Mouse (Mus musculus) MEL (cell line): ENCODE data around the gene Tbc1d21. TPM values are rescaled to one million over a fixed set of nuclear protein-coding genes. Genes with fewer than 3 reads are reported as not detected.

Source experiments
- DNase-seq: peaks from one replicate; pipeline ENCODE4 v3.0.0; 2011; ENCODE audit warnings: low read depth, low spot score
- H3K27ac ChIP-seq: 2 replicates; pipeline ENCODE4 v1.5.1; 2012; ENCODE audit warnings: low read depth, mild to moderate bottlenecking, control low read depth, low read length, moderate library complexity; ENCODE audit not compliant: control insufficient read depth
- H3K27me3 ChIP-seq, 2 experiments: fragments of 150-350 bp in 1 of 2; sonication (generic) in 1 of 2; 2 replicates each; pipeline ENCODE4 v1.6.1; 2012; ENCODE audit warnings: low read length in 2 of 2, mild to moderate bottlenecking in 2 of 2, improper control_type of control experiment in 1 of 2, moderate library complexity in 1 of 2; ENCODE audit not compliant: insufficient read depth in 2 of 2, control insufficient read depth in 1 of 2
- H3K36me3 ChIP-seq, 2 experiments: 2 replicates each; pipeline ENCODE4 v1.6.1; 2012 to 2014; ENCODE audit warnings: low read length in 2 of 2, improper control_type of control experiment in 1 of 2, inconsistent platforms in 1 of 2, mild to moderate bottlenecking in 1 of 2; ENCODE audit not compliant: insufficient read depth in 2 of 2, control insufficient read depth in 1 of 2
- H3K4me1 ChIP-seq, 2 experiments: fragments of 150-350 bp in 1 of 2; sonication (generic) in 1 of 2; 2 replicates each; pipeline ENCODE4 v1.6.1; 2012; ENCODE audit warnings: low read length in 2 of 2, improper control_type of control experiment in 1 of 2, mild to moderate bottlenecking in 1 of 2; ENCODE audit not compliant: insufficient read depth in 2 of 2, control insufficient read depth in 1 of 2
- H3K4me3 ChIP-seq, 2 experiments: fragments of 150-350 bp in 1 of 2; sonication (generic) in 1 of 2; 2 replicates each; pipeline ENCODE4 v1.5.1; 2012; ENCODE audit warnings: low read depth in 2 of 2, low read length in 2 of 2, mild to moderate bottlenecking in 2 of 2, moderate library complexity in 2 of 2, control low read depth in 1 of 2, improper control_type of control experiment in 1 of 2; ENCODE audit not compliant: control insufficient read depth in 1 of 2, insufficient read depth in 1 of 2
- H3K79me2 ChIP-seq: 2 replicates; pipeline ENCODE4 v1.6.1; 2012; ENCODE audit warnings: mild to moderate bottlenecking, low read length, moderate library complexity; ENCODE audit not compliant: control insufficient read depth, poor library complexity, insufficient read depth
- H3K9ac ChIP-seq: 2 replicates; pipeline ENCODE4 v1.6.1; 2012; ENCODE audit warnings: low read depth, mild to moderate bottlenecking, control low read depth, low read length, moderate library complexity; ENCODE audit not compliant: control insufficient read depth, poor library complexity, severe bottlenecking
- H3K9me3 ChIP-seq: fragments of 150-350 bp; sonication (generic); replicated peaks from 2 replicates; pipeline ENCODE4 v1.6.1; 2012; ENCODE audit warnings: mild to moderate bottlenecking, low read length, improper control_type of control experiment, moderate library complexity; ENCODE audit not compliant: insufficient read depth
- BHLHE40 ChIP-seq: IDR thresholded peaks from 2 replicates; pipeline ENCODE4 v1.6.1; 2012; ENCODE audit warnings: low read depth, mild to moderate bottlenecking, inconsistent platforms, low read length, improper control_type of control experiment, borderline replicate concordance
- CHD1 ChIP-seq: IDR thresholded peaks from 2 replicates; pipeline ENCODE4 v1.6.1; 2012; ENCODE audit warnings: low read depth, mild to moderate bottlenecking, inconsistent platforms, low read length, improper control_type of control experiment
- E2F4 ChIP-seq: IDR thresholded peaks from 2 replicates; pipeline ENCODE4 v1.6.1; 2011; ENCODE audit warnings: low read depth, low read length, improper control_type of control experiment, borderline replicate concordance
- ELF1 ChIP-seq: IDR thresholded peaks from 2 replicates; pipeline ENCODE4 v1.6.1; 2014; ENCODE audit warnings: low read depth, mild to moderate bottlenecking, inconsistent platforms, low read length, improper control_type of control experiment, moderate library complexity
- EP300 ChIP-seq, 2 experiments: IDR thresholded peaks; 2 replicates each; pipeline ENCODE4 v1.6.1; 2011; ENCODE audit warnings: improper control_type of control experiment in 2 of 2, low read length in 2 of 2, low read depth in 1 of 2, mild to moderate bottlenecking in 1 of 2
- ETS1 ChIP-seq: IDR thresholded peaks from 2 replicates; pipeline ENCODE4 v1.6.1; 2012; ENCODE audit warnings: low read depth, mild to moderate bottlenecking, inconsistent platforms, low read length, improper control_type of control experiment, moderate library complexity
- GABPA ChIP-seq: IDR thresholded peaks from 2 replicates; pipeline ENCODE4 v1.6.1; 2012; ENCODE audit warnings: low read depth, mild to moderate bottlenecking, inconsistent platforms, low read length, improper control_type of control experiment, moderate library complexity
- HCFC1 ChIP-seq: IDR thresholded peaks from 2 replicates; pipeline ENCODE4 v1.6.1; 2012; ENCODE audit warnings: low read depth, mild to moderate bottlenecking, inconsistent platforms, low read length, improper control_type of control experiment, moderate library complexity
- MAFK ChIP-seq: IDR thresholded peaks from 2 replicates; pipeline ENCODE4 v1.6.1; 2011; ENCODE audit warnings: low read depth, mild to moderate bottlenecking, low read length, improper control_type of control experiment, borderline replicate concordance
- MAX ChIP-seq: IDR thresholded peaks from 2 replicates; pipeline ENCODE4 v1.6.1; 2011; ENCODE audit warnings: low read length, improper control_type of control experiment
- MAZ ChIP-seq: IDR thresholded peaks from 2 replicates; pipeline ENCODE4 v1.6.1; 2012; ENCODE audit warnings: low read depth, mild to moderate bottlenecking, inconsistent platforms, low read length, improper control_type of control experiment
- MEF2A ChIP-seq: IDR thresholded peaks from 2 replicates; pipeline ENCODE4 v1.6.1; 2014; ENCODE audit warnings: low read depth, mild to moderate bottlenecking, inconsistent platforms, low read length, improper control_type of control experiment; ENCODE audit not compliant: poor library complexity, insufficient replicate concordance, severe bottlenecking; ENCODE audit errors: extremely low read depth
- MXI1 ChIP-seq: IDR thresholded peaks from 2 replicates; pipeline ENCODE4 v1.6.1; 2011; ENCODE audit warnings: mild to moderate bottlenecking, low read depth, low read length, improper control_type of control experiment
- MYC ChIP-seq: IDR thresholded peaks from 2 replicates; pipeline ENCODE4 v1.6.1; 2011; ENCODE audit warnings: low read depth, mild to moderate bottlenecking, low read length, improper control_type of control experiment, moderate library complexity
- NRF1 ChIP-seq: IDR thresholded peaks from 2 replicates; pipeline ENCODE4 v1.6.1; 2014; ENCODE audit warnings: low read depth, mild to moderate bottlenecking, inconsistent platforms, low read length, improper control_type of control experiment, moderate library complexity; ENCODE audit not compliant: poor library complexity, insufficient read depth, severe bottlenecking
- POLR2A ChIP-seq, 2 experiments: IDR thresholded peaks; 2 replicates each; pipeline ENCODE4 v1.6.1; 2011 to 2012; ENCODE audit warnings: low read length in 2 of 2, mild to moderate bottlenecking in 2 of 2, control low read depth in 1 of 2, improper control_type of control experiment in 1 of 2, low read depth in 1 of 2, moderate library complexity in 1 of 2; ENCODE audit not compliant: control insufficient read depth in 1 of 2, insufficient read depth in 1 of 2, poor library complexity in 1 of 2
- POLR2AphosphoS2 ChIP-seq: IDR thresholded peaks from 2 replicates; pipeline ENCODE4 v1.6.1; 2011; ENCODE audit warnings: low read length, improper control_type of control experiment
- POLR2AphosphoS5 ChIP-seq: IDR thresholded peaks from 2 replicates; pipeline ENCODE4 v1.6.1; 2012; ENCODE audit warnings: low read depth, borderline replicate concordance, mild to moderate bottlenecking, inconsistent platforms, low read length, moderate library complexity, mixed read lengths
- RAD21 ChIP-seq: IDR thresholded peaks from 2 replicates; pipeline ENCODE4 v1.6.1; 2011; ENCODE audit warnings: mild to moderate bottlenecking, low read depth, low read length, improper control_type of control experiment
- RCOR1 ChIP-seq: IDR thresholded peaks from 2 replicates; pipeline ENCODE4 v1.6.1; 2012; ENCODE audit warnings: low read depth, mild to moderate bottlenecking, inconsistent platforms, low read length, improper control_type of control experiment
- SIN3A ChIP-seq: IDR thresholded peaks from 2 replicates; pipeline ENCODE4 v1.6.1; 2012; ENCODE audit warnings: low read length, improper control_type of control experiment, inconsistent platforms
- SMC3 ChIP-seq: IDR thresholded peaks from 2 replicates; pipeline ENCODE4 v1.6.1; 2011; ENCODE audit warnings: low read depth, low read length, improper control_type of control experiment
- TBP ChIP-seq: IDR thresholded peaks from 2 replicates; pipeline ENCODE4 v1.8.0; 2011; ENCODE audit warnings: low read depth, low read length, improper control_type of control experiment
- UBTF ChIP-seq: IDR thresholded peaks from 2 replicates; pipeline ENCODE4 v1.6.1; 2012; ENCODE audit warnings: low read depth, mild to moderate bottlenecking, inconsistent platforms, low read length, improper control_type of control experiment, moderate library complexity, borderline replicate concordance; ENCODE audit not compliant: insufficient read depth
- USF1 ChIP-seq: IDR thresholded peaks from 2 replicates; pipeline ENCODE4 v1.6.1; 2014; ENCODE audit warnings: low read depth, mild to moderate bottlenecking, inconsistent platforms, low read length, improper control_type of control experiment, moderate library complexity
- ZKSCAN1 ChIP-seq: IDR thresholded peaks from 2 replicates; pipeline ENCODE4 v1.6.1; 2012; ENCODE audit warnings: low read depth, mild to moderate bottlenecking, inconsistent platforms, low read length, improper control_type of control experiment, moderate library complexity
- ZMIZ1 ChIP-seq: IDR thresholded peaks from 2 replicates; pipeline ENCODE4 v1.6.1; 2012; ENCODE audit warnings: low read depth, mild to moderate bottlenecking, inconsistent platforms, low read length, improper control_type of control experiment, moderate library complexity
- ZNF384 ChIP-seq: IDR thresholded peaks from 2 replicates; pipeline ENCODE4 v1.6.1; 2012; ENCODE audit warnings: low read depth, mild to moderate bottlenecking, inconsistent platforms, low read length, improper control_type of control experiment
- polyA plus RNA-seq, 2 experiments: library from polyadenylated mRNA; stranded (reverse) in 1 of 2; unstranded in 1 of 2; fragments of >175 nt in 1 of 2; fragments of >200 nt in 1 of 2; gene quantifications; 2 replicates each; pipeline versions ENCODE4 v1.2.1 to v1.2.4; 2012; ENCODE audit warnings: low replicate concordance in 2 of 2, low read depth in 1 of 2; ENCODE audit not compliant: insufficient read length in 2 of 2, insufficient read depth in 1 of 2, missing spikeins in 1 of 2
- total RNA-seq: library from RNA; depleted of rRNA; stranded (reverse); fragments of 300-350 nt; gene quantifications from 2 replicates; pipeline ENCODE4 v1.2.3, GENCODE M21; 2012

Gene Tbc1d21
- total and polyA plus RNA-seq, 3 experiments = 0.13 TPM; not detected in 2

GRCm38 (mm10) chr9:58315850-58316249 lies 54.4 kb downstream of the Tbc1d21 start:
- no peak for TF ChIP-seq HCFC1
- TF ChIP-seq NRF1 = no peak
- TF ChIP-seq ELF1 = no peak
- no peak for TF ChIP-seq MXI1
- no peak for TF ChIP-seq BHLHE40
- no peak for TF ChIP-seq ZKSCAN1
- TF ChIP-seq POLR2AphosphoS2 = no peak
- no peak for TF ChIP-seq ZMIZ1
- no peak for TF ChIP-seq POLR2A (IDR thresholded peaks at IDR 0.05; ENCODE audit: control insufficient read depth in 1 of 2, insufficient read depth in 1 of 2, low read depth in 1 of 2, low read length in 2 of 2, poor library complexity in 1 of 2)
- no peak for TF ChIP-seq USF1
- no peak for TF ChIP-seq ETS1
- TF ChIP-seq GABPA = no peak
- TF ChIP-seq SIN3A = no peak
- TF ChIP-seq POLR2AphosphoS5 = no peak
- TF ChIP-seq MAX = no peak
- no peak for TF ChIP-seq MAFK
- TF ChIP-seq MYC = no peak
- no peaks in the 10 kb centered on the region for H3K4me1 ChIP-seq
- no peaks in the 10 kb centered on the region for H3K9me3 ChIP-seq
- no peak overlapping the region for H3K4me3 ChIP-seq
- DNase-seq = no peak
- H3K79me2 ChIP-seq = no peaks in the 10 kb centered on the region
- peaks cover 2 to 3% of the 10 kb centered on the region in 2 experiments; a peak in 1 of 4 replicates for H3K27me3 ChIP-seq
- no peak overlapping the region for H3K27ac ChIP-seq
- no peaks in the 10 kb centered on the region for H3K36me3 ChIP-seq
- no peak overlapping the region for H3K9ac ChIP-seq

DNA sequence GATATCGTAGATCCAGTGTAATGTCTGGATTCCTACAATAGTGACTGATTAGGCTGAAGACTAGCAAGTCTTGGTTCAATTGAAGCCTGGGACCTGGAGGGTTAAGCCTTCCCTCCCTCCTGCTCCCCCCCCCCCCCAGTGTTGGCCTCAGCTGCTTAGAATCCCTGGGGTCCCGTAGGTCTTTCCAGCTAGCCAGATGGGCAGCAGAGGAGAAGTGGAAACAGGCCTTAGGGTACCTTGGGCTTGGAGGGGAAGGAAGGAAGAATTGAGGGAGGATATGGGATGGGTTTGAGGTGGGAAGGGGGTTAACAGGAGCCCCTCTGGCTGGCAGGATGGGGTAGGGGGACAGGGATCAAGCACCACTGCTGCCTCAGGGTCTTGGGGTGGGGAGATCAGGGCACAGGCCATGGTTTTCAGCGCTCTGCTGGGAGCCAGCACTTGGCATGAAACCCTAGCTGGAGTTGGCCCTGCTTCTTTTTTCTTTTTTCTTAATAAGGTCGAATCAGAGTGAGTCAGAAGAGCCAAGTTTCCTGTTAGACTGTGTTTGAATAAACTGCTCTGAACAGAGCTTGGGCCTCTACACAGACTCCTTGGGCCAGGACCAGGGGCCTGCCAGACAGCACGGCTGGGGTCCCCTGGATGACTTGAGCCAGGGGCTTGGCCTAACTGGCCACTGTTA lies 55.4 kb downstream of the Tbc1d21 start:
- Histone ChIP-seq H3K27ac (no peak overlapping the region), H3K9ac (no peak overlapping the region), H3K4me3 (no peak overlapping the region), H3K4me1 (no peaks in the 10 kb centered on the region), H3K9me3 (no peaks in the 10 kb centered on the region), H3K27me3 (peaks cover 2 to 3% of the 10 kb centered on the region in 2 experiments; a peak in 1 of 4 replicates), H3K36me3 (no peaks in the 10 kb centered on the region), H3K79me2 (no peaks in the 10 kb centered on the region)
- no peak for DNase-seq
- TF ChIP-seq UBTF (no peak), POLR2A (IDR thresholded peaks at IDR 0.05; ENCODE audit: control insufficient read depth in 1 of 2, insufficient read depth in 1 of 2, low read depth in 1 of 2, low read length in 2 of 2, poor library complexity in 1 of 2) (no peak), MAX (no peak), POLR2AphosphoS5 (no peak), MAZ (no peak), USF1 (no peak), POLR2AphosphoS2 (no peak), RAD21 (no peak), MYC (no peak), EP300 (IDR thresholded peaks at IDR 0.05; ENCODE audit: low read depth in 1 of 2, low read length in 2 of 2) (no peak), ZNF384 (no peak), CHD1 (no peak), TBP (no peak), SMC3 (no peak), RCOR1 (no peak), GABPA (no peak), ETS1 (no peak), MEF2A (no peak), E2F4 (no peak)
